Mouse (Mus musculus): ENCODE results near the gene Scube2.

Scube2 gene

DNA sequence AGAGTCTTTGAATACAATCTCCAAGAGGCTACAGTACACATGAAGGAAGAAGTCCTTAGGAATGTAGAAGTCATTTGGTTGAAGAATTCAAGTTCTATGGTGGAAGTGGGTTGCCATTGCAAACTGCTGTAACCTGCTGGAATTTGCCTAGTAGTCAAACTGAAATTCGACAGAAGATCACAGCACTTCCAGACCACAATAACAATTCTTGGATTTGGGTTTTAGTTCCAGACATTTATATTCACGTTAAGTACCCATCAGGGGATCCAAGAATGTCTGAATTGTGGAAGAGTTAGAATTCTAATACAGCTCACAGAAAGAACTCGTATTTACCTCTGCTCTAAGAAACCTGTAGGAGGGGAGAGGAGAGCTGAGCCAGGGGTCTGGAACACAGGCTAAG is 14.9 kb downstream of the Scube2 start:
- DNase-seq (ENCODE audit: low read depth), result no peak

DNA sequence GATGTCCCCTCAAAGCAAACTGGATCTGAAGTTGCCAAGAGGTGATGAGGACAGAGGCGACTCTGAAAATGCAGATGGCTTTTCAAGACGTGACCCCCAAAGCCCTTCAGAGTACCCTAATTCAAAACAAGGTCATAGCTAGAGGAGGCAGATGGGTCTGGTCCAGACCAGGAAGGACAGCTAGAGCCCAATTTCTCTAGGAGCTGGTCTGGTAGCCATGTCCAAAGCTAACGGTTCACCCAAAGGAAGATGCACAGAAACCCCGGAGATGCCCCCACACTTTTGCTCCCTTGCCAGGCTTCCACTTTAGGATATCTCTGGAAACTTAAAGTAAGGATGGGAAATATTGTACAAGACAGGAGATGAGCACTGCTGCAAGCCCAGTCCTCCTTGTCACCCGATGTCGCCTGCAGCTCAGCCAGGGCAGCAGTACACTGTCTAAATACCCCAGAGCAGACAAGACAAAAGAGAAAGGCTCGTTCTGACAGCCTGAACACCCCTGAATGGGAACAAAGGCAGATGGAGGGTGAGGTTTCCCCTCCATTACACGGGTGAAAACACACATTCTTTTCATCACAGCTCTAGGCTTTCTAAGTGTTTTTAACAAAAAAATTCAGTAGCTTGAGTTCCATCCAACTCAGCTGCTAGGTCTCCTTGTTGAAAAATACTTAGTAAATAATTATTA is 15.6 kb downstream of the Scube2 start:
- DNase-seq (ENCODE audit: low read depth), result no peak

DNA sequence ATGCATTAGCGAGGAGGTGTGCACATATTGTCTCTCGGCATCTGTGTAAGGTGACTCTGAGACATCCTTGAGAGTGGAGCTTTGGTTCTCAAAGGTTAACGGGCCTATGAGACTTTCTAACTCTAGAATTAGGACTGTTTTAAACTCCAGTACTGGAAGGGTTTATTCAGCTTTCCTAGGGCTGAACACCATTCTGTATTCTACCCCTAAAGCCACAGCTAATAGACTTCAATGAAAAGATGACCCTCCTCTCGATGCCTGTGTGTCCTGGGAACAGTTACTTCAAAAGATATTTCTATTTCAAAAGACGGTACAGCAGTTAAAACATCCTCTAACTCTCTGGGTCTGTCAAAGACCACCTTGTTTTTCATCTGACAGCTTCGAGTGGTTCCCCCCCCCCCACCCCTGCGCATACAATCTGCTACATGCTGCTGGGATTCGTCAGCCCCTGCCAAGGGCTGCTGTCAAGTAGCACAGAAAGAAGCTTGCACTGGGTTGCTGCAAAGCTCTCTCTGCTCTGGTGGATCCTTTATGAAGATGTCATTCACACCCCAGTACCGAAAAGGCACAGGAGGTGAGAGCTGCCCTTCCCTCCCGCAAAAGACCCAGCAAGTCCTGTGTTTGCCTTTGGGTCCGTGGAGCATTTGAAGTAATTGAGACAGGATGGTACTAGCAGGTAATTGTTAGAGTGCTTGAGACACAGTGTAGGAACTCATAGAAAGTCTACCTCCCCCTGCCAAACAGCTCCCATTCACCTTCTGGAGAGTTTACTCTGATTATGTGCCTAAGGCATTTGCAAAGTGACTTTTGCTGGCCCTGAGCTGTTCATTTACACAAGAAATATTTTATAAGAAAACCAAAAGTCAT is 16.4 kb downstream of the Scube2 start:
- no peak for DNase-seq (ENCODE audit: low read depth)

DNA sequence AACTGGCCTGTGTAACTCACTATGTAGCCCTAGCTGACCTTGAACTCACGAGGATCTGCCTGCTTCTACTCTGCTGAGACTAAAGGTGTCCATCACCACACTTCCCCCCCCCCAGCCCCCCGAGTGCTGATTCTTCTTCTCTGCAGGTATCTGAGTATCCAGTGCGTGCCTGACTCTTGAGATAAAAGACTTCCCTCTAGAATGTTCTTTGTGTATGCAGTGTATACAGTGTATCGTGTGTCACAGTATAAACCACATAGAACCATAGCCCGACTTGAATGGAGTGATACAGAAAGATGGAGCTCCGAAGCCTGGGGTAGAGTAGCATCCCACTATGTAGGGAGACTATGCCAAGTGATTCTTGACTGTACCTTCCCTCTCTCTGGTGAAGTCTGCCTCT is 21.4 kb downstream of the Scube2 start:
- no peak for DNase-seq (ENCODE audit: low read depth)

DNA sequence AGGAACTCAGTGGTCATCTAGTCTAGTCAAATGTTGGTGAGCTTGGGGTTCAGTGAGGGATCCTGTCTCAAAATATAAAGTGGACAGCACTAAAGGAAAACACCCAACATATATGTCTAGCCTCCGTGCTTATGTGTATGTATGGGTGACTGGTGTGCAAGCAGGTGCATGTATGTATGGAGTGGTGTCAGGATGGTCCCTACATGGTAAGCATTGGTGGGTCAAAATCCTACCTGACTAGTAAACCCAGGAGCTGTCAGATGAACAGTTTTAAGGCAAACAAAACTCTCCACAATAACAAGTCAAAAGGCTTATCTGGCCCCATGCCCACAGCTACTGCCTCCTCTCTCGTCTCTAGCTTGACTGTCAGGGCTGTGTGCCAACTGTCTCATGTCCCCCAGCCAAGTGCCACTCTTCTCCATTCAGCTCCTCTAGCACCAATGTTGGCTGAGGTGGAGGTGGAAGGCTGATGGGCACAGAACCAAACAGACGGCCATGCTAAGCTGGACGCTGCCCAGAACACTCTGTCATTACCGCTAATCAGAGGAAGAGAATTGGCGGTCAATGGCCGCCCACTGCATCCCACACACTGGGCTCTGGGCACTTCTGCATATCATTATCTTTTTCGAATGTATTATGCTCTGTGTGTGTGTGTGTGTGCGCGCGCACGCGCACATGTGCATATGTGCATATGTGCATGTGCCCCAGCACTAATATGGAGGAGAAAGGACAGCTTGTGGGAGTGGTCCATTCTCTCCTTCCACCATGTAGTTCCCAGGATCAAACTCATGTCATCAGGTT is 23.7 kb downstream of the Scube2 start:
- no peak for DNase-seq (ENCODE audit: low read depth)

DNA sequence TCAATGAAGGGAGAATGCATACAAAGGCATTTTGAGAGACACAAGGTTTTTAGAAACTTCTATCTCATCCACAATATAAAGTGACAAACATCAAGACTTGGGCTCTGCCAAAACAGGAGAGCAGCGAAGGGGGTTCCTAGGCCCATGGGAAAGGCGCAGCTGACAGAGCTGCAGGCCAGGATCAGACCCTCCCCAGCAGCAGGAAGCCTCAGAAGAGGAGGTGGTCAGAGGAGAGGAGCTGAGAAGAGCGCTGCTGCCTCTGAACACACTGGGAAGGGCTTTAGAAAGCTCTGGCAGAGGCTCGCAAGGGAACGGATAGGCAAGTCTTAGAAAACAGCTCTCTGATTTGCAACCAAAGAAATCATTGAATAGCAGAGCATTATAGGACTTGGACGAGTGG is 24.4 kb downstream of the Scube2 start:
- no peak for DNase-seq (ENCODE audit: low read depth)

DNA sequence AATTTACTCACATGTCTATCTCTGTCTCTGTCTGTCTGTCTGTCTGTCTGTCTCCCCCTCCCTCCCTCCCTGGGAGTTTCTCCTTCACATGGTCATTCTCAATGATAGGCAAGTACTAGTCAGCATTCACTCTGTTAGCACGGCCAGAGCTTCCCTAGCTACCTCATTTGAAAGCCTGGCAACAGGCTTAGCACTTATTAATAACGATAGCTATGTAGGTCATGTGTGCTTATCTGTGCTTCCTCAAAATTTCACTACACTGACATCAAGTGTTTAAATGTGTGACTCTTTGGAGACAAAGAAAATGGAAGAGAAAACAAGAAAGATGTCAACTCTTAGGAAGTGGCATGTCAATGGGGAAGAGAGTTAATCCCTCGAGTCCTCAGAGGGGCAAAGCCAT is 26.9 kb downstream of the Scube2 start:
- DNase-seq (ENCODE audit: low read depth), result no peak

DNA sequence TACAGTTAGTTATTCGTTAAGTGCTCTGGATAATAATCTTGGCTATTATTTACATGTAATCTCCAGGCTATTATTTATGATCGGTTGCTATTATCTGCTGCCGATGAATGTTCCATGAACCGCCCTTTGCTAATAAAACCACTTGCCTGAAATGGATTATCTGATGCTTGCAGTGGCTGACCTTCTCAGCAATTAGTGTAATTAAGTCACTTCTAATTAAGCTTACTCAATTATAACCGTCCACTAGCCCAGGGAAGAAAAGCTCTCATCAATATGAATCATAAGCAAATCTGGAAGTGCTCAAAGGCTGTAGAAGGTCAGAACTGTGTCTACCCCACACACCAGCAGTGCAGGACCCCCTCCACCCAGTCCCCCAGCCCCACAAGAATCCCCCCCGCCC is 27.8 kb downstream of the Scube2 start:
- DNase-seq (ENCODE audit: low read depth), result no peak

DNA sequence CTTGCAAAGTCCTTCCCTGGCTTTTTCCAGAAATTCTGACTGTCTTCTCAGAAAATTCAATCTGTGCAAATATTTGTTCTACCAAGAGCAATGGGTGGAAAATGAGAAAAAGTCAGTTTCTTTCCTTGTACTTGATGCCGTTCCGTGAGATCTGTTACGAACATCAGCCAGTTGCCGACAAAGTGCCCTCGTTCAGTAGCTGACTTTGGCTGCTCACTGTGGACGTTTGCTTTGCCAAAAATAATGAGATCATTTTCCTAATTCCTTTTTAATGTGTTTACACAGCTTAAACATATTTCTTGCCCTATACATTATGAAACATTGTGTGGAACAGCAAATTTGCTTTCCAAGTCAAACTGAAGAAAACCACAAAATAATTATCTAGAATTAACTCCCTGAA is 30.6 kb downstream of the Scube2 start:
- peak; percentile 18 for DNase-seq (ENCODE audit: low read depth)

DNA sequence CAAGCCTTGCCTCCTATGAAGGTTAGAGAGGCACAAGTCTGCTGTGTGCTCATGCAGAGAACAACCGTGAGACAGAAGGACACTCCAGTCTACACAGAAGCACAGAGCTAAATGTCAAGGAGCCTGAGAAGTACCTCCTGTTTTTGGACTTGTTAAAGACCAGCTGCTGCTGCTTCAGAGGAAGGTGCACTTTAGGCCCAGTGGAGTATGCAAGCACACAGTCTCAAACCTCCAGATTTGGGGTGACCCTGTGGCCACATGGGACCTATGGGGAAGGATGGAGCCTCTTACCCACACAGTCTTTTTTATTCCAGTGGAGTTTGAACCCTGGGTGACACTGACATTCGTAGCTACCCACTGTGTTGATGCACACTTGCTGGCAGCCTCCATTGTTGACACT is 34.1 kb downstream of the Scube2 start:
- no peak for DNase-seq (ENCODE audit: low read depth)

DNA sequence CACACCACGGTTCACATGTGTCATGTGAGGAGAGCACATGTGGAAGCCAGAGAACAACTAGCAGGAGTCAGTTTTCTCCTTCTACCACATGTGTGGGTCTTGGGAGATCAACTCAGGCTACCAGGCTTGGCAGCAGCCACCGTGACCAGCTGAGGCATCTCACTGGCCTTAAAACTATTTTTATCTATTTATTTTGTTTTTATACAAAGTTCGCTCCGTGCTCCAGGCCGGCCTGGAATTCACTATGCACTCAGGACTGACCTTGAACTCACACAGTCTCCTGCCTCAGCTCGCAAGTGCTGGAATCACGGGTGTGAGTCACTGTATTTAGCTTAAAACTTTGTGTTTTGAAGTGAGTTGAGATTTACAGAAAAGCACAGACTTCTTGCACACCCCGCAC is 38.6 kb downstream of the Scube2 start:
- DNase-seq (ENCODE audit: low read depth), result no peak

DNA sequence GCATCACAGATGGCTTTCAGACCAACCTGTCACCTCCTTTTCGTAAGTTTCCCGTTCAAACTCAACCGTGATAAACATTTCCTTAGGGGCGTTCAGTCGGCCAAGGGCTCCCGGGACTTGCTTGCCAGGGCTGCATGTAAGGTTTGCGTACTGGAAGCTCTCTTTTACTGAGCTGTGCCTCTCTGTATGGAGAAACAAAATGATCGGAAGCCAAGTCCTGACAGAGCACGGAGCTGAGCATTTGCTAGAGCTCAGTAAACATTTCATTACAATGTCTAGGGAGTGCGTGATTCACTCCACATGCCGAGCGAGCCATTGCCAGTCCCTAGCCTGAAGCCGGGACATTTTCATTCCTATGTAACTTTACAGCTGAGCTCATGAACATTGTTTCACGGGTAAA is 40.2 kb downstream of the Scube2 start:
- DNase-seq (ENCODE audit: low read depth), result no peak

DNA sequence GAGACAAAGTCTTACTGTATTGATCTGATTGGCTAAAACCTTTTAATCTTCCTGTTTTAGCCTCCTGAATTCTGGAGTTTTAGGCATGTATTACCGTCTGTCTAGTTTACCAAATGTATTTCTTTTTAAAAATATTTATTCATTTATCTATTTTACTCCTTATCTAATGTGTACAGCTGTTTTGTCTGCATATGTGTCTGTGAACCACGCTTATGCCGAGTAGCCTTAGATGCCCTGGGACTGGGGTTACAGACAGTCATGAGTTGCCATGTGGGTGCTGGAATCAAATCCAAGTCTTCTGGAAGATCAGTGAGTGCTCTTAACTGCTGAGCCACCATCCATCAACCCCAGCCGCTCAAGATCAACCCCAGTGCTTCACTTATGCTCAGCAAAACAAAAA is 46.9 kb downstream of the Scube2 start:
- no peak for DNase-seq (ENCODE audit: low read depth)

DNA sequence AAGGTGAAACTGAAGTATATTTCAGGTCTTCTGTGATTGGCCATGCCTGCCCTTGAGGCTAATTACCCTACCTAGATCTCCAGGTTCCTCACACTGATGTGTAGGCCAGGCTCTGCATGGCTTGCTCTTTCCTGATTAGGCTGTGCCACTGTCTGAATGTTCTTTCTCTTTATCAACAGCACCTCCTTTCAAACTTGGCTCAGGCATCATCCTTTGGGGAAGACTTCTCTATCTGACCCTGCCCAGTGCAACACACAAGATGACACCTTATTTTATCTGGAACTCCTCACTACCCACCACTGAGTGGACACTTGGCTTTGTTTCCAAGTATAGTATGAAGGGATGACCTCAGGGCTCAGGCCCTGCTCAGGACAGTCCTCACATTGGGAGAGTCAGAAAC is 47.5 kb downstream of the Scube2 start:
- no peak for DNase-seq (ENCODE audit: low read depth)

DNA sequence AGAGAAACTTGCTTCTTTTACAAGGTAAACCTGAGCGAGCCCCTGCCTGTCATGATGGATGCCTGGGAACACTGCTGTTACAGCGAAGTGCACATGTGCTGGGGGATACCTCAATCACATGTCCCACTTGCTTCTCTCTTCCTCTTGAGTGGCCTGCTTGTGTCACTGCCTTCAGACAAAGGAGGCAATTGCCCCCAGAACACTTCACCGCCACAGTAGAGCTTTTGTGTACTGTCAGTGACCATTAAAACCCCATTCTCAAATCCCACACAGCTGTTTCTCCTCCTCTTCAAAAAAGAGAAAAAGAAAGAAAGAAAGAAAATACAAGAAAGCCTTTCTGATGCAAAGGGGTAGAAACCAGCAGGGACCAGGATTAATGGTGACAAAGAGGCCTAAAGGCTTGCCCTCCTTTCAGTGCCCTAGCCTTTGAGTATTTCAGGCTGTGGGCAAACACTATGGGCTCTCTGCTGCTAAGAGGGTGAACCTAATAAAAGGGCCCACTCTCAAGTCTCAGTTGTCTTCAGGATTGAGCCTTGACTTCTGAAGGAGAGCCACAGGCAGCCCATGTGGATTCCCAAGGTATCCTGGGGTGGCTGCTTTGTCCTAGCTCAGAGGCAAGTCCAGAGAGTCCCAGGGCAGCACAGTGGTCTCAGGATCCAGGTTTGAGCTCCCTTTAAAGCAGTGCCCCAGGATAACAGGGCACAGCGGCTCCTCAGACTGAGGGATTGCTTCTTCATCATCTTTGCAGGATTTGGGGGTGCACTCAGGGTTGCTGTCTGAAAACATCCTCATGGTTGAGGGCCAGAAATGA is 51.9 kb downstream of the Scube2 start:
- no peak for DNase-seq (ENCODE audit: low read depth)

DNA sequence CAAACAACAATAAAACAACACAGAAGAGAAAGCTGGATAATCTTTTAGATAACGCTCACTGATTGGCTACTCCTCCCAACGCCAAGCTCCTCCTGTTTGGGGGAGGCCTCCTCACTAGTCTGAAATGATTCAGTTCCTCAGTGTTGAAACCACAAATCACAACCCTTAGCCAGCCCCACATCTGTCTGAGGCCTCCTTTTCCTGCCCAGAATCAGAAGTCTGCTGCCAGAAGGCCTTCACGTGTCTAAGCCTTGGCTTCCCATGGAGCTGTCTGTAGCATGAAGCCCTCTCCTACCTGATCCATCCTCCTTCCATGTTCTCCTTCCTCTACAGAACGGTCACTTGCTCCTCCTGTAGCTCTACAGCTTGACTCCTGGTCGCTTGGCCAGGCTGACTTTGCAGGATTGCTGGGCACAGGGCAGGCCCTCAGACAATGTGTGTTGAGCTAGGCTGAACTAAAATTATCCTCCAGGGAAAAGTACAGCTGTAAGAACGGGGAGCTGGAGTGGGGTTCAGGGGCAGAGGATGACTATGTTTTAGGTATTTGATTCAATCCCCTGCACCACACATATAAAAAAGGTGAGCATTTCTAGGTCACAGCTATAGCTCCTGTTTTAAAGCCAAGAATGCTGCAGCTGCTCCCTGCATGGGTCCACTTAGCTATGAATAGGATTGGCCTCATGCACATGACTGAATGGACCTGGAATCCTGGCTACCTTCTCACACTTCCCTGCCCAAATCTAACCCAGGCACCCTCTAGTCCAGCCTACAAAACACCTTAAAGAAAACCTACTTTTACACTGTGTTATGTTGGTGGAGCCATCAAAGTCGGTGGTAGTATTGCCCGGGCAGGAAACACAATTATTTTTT is 57.6 kb downstream of the Scube2 start:
- peak; percentile 54 for DNase-seq (ENCODE audit: low read depth)

DNA sequence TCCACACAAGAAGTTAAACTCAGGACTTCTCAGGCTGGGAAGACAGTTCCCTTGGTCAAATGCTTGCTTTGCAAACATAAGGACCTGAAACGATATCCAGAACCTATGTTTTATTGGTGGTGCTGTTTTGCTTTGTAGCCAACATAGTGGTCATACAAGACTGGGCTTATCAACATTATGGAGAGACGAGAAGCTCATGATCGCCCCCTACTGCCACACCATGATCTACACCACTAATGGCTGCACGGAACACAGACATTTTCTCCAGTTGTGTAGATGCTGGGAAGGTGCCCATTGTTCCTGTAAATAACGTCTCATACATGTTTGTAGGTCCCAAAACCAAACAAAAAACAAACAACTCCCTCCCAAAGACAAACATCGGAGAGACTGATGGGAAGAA is 60.6 kb downstream of the Scube2 start:
- DNase-seq (ENCODE audit: low read depth), result no peak

DNA sequence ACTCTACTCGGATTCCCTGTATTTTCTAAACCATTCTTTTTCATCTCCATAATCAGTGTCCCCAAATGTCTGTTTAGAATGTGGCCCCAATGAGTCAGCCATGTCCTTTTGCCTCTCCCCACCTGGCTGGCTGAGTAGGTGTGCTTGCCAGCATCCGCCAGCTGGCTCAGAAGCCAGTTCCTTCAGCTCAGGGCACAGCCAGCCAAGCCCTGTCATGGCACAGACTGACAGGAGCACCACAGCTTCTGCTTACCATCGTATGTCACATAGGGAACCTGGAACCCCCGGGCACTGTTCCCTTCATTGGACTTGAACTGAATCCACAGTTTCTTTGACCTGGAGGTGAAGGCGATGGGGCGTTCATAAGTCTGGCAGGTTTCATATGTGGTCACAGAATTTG is 61.1 kb downstream of the Scube2 start:
- DNase-seq (ENCODE audit: low read depth), result no peak

DNA sequence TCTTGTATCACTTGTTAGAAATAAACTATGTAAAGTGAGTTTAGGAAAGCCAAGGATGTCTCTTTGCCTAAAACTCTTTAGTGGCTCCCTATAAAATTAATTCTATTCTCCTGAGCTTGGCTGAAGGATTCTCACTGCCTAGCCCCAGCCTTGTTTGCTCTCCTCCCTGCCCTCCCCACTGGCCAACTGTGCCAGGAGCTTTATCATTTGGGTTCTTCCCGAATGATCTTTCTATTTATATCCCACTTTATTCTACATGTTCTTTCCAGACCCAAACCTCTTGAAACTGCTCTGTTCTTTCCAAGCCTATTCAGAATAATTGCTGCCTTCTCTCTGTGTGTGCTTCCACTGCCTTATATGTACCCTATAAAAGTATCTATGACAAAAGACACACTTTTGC is 62.0 kb downstream of the Scube2 start:
- no peak for DNase-seq (ENCODE audit: low read depth)

DNA sequence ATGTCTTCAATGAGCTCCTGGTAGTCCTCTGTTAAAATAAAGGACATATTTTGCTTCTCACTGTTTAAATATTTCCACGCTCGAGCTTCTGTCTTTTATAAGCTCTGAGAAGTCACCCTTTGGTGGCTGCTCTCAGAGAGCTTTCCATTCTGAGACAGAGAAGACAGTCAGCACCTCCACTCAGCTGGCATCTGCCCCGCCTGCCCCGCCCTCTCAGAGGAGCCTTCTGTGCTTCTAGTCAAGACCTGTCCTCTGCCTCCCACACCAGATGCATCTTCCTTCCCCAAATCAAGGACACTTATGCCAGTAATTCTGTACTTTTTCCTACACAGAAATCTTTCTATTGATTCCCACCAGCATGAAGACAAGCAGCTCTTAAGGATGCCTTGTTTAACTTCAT is 64.9 kb downstream of the Scube2 start:
- no peak for DNase-seq (ENCODE audit: low read depth)

DNA sequence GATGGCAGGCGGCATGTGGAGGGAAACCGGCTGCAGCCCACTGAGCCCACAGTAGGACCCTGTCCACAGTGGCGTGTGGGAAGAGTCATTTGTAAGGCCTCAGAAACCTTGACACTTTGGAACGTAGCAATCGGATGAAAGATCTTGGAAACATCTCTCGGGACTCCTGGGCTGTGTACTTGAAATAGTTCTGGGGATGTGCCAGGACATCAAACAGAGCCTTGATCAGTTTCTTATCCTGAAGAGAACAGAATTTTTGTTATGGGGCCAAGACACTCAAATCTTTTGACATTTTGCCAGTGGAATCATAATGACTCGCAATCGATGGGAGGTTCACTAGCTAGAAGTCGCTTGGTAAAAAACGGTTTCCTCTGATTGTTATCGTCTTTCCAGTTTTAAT is 66.3 kb downstream of the Scube2 start:
- DNase-seq (ENCODE audit: low read depth), result no peak
